Mouse (Mus musculus): ENCODE results near the gene Ralgps1.

GRCm38 (mm10) chr2:33173686-33174085 is 197.6 kb downstream of the Ralgps1 start:
- TF ChIP-seq MAFK (IDR thresholded peaks at IDR 0.05; ENCODE audit: borderline replicate concordance, low read depth, low read length) (no peak), ELF1 (IDR thresholded peaks at IDR 0.05; ENCODE audit: low read depth, low read length) (no peak), NELFE (IDR thresholded peaks at IDR 0.05; ENCODE audit: low read depth, low read length) (no peak)

All from MEL (cell line).